Mouse (Mus musculus) midbrain, embryonic 14.5 days (tissue): ENCODE measurements around the gene Sycn. TPM values are rescaled to one million over a fixed set of nuclear protein-coding genes. Genes with fewer than 3 reads are reported as not detected.

Source experiments
- ATAC-seq: fragments of 200-750 bp; cut with Nextera tagmentation; 2 replicates; pipeline ENCODE4 v1.8.0; 2017; ENCODE audit warnings: moderate number of reproducible peaks, moderate library complexity; ENCODE audit not compliant: low FRiP score, low TSS enrichment
- DNase-seq: peaks from one replicate; pipeline ENCODE4 v3.0.0-alpha.2; 2015
- H3K27ac ChIP-seq: fragments of 300-500 bp; sonication (generic); replicated peaks from 2 replicates; pipeline ENCODE4 v1.5.1; 2014; ENCODE audit warnings: mild to moderate bottlenecking, low read depth, low read length, moderate library complexity
- H3K27me3 ChIP-seq: fragments of 300-500 bp; sonication (generic); 2 replicates; pipeline ENCODE4 v1.6.1; 2014; ENCODE audit warnings: low read length, control low read depth, mixed read lengths; ENCODE audit not compliant: control insufficient read depth, insufficient read depth
- H3K36me3 ChIP-seq: fragments of 300-500 bp; sonication (generic); 2 replicates; pipeline ENCODE4 v1.6.1; 2014; ENCODE audit warnings: low read length, control low read depth; ENCODE audit not compliant: control insufficient read depth, insufficient read depth
- H3K4me1 ChIP-seq: fragments of 300-500 bp; sonication (generic); 2 replicates; pipeline ENCODE4 v1.6.1; 2014; ENCODE audit warnings: mild to moderate bottlenecking, antibody characterized with exemption, low read length, control low read depth; ENCODE audit not compliant: control insufficient read depth, insufficient read depth
- H3K4me2 ChIP-seq: fragments of 300-500 bp; sonication (generic); 2 replicates; pipeline ENCODE4 v1.6.1; 2014; ENCODE audit warnings: mild to moderate bottlenecking, low read length, moderate library complexity
- H3K4me3 ChIP-seq: fragments of 300-500 bp; sonication (generic); replicated peaks from 2 replicates; pipeline ENCODE4 v1.5.1; 2014; ENCODE audit warnings: low read depth, low read length
- H3K9ac ChIP-seq: fragments of 300-500 bp; sonication (generic); replicated peaks from 2 replicates; pipeline ENCODE4 v1.6.1; 2014; ENCODE audit warnings: mild to moderate bottlenecking, low read length, moderate library complexity
- H3K9me3 ChIP-seq: fragments of 300-500 bp; sonication (generic); 2 replicates; pipeline ENCODE4 v1.6.1; 2016; ENCODE audit warnings: low read length, control low read depth, mixed read lengths; ENCODE audit not compliant: control insufficient read depth
- WGBS: fragments of 180-500 bp; shearing (Covaris S2); extraction: QIAGEN DNeasy Blood & Tissue Kit; methylation state at CpG from one replicate; pipeline ENCODE4 v1.1.7; 2014; 5-methylcytosine and 5-hydroxymethylcytosine counted together
- polyA plus RNA-seq: library from polyadenylated mRNA; unstranded; fragments of >200 nt; fragmentation: Nextera tagmentation; extraction: Ambion mirVana; gene quantifications from 2 replicates; pipeline ENCODE4 v1.2.1, GENCODE M21; 2014

Sycn gene
- polyA plus RNA-seq, 1 experiment from 2014 or later: not detected

DNA sequence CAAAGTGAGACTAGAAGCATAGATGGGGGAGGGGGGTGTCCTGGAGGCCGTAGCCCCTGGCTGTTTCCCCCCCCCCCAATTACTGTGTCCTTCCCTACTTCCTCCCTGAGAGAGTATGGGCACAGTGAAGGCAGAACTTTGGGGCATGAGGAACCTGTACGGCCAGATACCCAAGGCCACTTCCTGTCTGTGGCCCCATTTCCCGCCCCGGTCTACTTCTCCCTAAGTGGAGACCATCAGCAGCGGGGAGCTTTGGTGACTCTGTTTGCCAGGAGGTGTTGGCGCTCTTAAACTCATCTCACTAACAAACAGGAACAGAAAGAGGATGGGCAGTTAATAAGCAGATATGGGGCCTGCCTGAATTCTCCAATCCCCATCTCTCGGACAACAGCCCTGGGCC, 6.9 kb downstream of the Sycn start:
- no peaks in the 10 kb centered on the region for H3K36me3 ChIP-seq
- no peak for ATAC-seq
- no peaks in the 10 kb centered on the region for H3K9me3 ChIP-seq
- no peak overlapping the region for H3K27ac ChIP-seq
- H3K4me1 ChIP-seq: peaks cover 2% of the 10 kb centered on the region; the same call in 1 of the 2 replicates
- H3K4me2 ChIP-seq: no peak overlapping the region
- no peak overlapping the region for H3K9ac ChIP-seq
- no peak for DNase-seq
- peaks cover 34% of the 10 kb centered on the region; the same call in 1 of the 2 replicates for H3K27me3 ChIP-seq
- H3K4me3 ChIP-seq: no peak overlapping the region
- WGBS: 72% methylated on average over 7 of the region's 7 CpGs

DNA sequence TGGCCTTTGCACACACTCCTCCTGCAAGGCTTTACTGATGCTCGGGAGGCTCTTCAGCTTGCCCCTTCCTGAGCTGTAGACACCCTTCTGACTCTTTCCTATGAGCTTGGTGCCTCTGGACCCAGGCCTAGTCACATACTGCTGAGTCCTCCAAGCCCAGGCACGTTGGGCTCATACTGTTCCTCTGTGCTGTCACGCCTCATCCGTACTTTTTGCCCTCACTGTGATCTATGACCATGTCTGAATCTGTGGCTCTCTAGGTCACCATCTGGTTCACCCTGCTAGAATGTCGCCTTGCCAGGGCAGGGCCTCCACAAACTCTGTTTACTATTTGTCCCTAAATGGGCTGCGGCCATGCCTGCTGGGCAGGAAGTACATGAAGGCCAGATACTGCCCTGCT, 12.4 kb downstream of the Sycn start:
- Histone ChIP-seq H3K9me3 (no peaks in the 10 kb centered on the region), H3K27ac (no peak overlapping the region), H3K9ac (no peak overlapping the region), H3K36me3 (no peaks in the 10 kb centered on the region), H3K27me3 (no peaks in the 10 kb centered on the region), H3K4me3 (no peak overlapping the region), H3K4me1 (peaks cover 4% of the 10 kb centered on the region; the same call in 1 of the 2 replicates), H3K4me2 (no peak overlapping the region)
- 87% methylated on average over 6 of the region's 6 CpGs for WGBS
- no peak for DNase-seq
- ATAC-seq: no peak

DNA sequence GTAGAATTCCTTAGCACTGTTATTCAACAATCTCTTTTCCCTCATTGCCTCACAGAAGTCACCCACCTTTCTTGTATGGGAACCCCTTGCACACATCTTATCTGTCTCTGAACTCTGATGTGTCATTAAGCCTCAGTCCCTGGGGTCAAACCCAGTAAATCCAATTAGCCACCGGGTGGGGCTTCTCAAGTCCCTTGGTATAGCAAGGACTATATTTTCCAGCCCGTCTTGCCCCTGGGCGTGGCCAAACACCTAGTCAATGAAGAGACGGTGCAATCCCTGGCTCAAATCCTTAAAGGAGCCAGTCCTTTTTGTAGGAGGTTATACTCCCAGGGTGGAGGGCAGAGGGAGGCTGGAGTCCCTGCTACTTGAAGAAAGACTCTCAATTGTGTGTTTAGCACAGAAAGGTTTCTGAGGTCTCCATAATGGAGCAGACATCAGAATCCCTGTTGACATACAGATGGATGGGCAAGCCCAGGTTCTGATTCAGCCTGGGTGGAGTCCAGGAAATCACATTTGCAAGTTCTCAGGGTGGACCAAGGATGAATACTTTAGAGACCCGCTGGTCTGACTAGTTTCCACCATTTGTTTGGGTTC, 15.4 kb downstream of the Sycn start:
- no peak overlapping the region for H3K4me2 ChIP-seq
- peaks cover 17% of the 10 kb centered on the region for H3K36me3 ChIP-seq
- 17% methylated on average over 5 of the region's 5 CpGs for WGBS
- no peaks in the 10 kb centered on the region for H3K27me3 ChIP-seq
- DNase-seq (no peak), ATAC-seq (no peak)
- no peak overlapping the region for H3K27ac ChIP-seq
- peaks cover 4% of the 10 kb centered on the region; the same call in 1 of the 2 replicates for H3K4me1 ChIP-seq
- no peak overlapping the region for H3K4me3 ChIP-seq
- H3K9me3 ChIP-seq: no peaks in the 10 kb centered on the region
- no peak overlapping the region for H3K9ac ChIP-seq

- DNase-seq: no peak
- Histone ChIP-seq H3K4me2 (no peak overlapping the region), H3K4me1 (peaks cover 4% of the 10 kb centered on the region; the same call in 1 of the 2 replicates), H3K27me3 (no peaks in the 10 kb centered on the region), H3K9me3 (no peaks in the 10 kb centered on the region), H3K36me3 (peaks cover 22% of the 10 kb centered on the region), H3K4me3 (no peak overlapping the region), H3K9ac (no peak overlapping the region), H3K27ac (no peak overlapping the region)
- ATAC-seq: no peak
- WGBS: 83% methylated on average over 5 of the region's 5 CpGs
These were observed 16.4 kb downstream of the Sycn start for GRCm38 (mm10) chr7:28557069-28557468.

- ATAC-seq (no peak), DNase-seq (no peak)
- peaks cover 28% of the 10 kb centered on the region for H3K36me3 ChIP-seq
- no peaks in the 10 kb centered on the region for H3K9me3 ChIP-seq
- 85% methylated on average over 6 of the region's 6 CpGs for WGBS
- no peak overlapping the region for H3K9ac ChIP-seq
- no peaks in the 10 kb centered on the region for H3K27me3 ChIP-seq
- H3K27ac ChIP-seq: no peak overlapping the region
- H3K4me3 ChIP-seq: no peak overlapping the region
- peaks cover 4% of the 10 kb centered on the region; the same call in 1 of the 2 replicates for H3K4me1 ChIP-seq
- H3K4me2 ChIP-seq: no peak overlapping the region
These were observed 17.0 kb downstream of the Sycn start for GRCm38 (mm10) chr7:28557708-28558107.

DNA sequence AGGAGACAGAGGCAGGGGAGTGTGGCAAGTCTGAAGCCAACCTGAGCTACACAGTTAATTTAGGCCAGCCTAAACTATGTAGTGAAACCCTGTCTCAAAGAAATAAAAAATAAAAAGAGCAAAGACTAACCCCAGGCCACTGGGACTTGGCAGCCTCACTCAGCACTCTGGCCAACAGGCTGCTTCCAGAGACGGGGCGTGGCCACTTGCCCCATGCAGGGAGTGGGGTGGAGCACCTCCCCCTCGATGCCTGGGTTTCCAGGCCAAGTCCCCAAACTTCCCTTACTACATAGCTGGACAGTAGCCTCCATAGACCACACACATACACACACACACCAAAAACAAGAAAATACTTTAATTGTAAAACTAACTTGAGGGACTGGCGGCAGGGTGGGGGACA, 17.8 kb downstream of the Sycn start:
- no peak overlapping the region for H3K9ac ChIP-seq
- no peak overlapping the region for H3K4me3 ChIP-seq
- H3K36me3 ChIP-seq: peaks cover 34% of the 10 kb centered on the region
- H3K27ac ChIP-seq: no peak overlapping the region
- no peak overlapping the region for H3K4me2 ChIP-seq
- H3K4me1 ChIP-seq: peaks cover 4% of the 10 kb centered on the region; the same call in 1 of the 2 replicates
- DNase-seq (no peak), ATAC-seq (no peak)
- no peaks in the 10 kb centered on the region for H3K9me3 ChIP-seq
- WGBS: 86% methylated on average over 4 of the region's 4 CpGs
- H3K27me3 ChIP-seq: no peaks in the 10 kb centered on the region

GRCm38 (mm10) chr7:28560856-28561255, 20.2 kb downstream of the Sycn start:
- 93% methylated on average over 10 of the region's 10 CpGs for WGBS
- no peak for ATAC-seq
- Histone ChIP-seq H3K4me2 (no peak overlapping the region), H3K4me1 (peaks cover 4% of the 10 kb centered on the region; the same call in 1 of the 2 replicates), H3K9me3 (no peaks in the 10 kb centered on the region), H3K9ac (no peak overlapping the region), H3K27ac (no peak overlapping the region), H3K36me3 (peaks cover 58% of the 10 kb centered on the region), H3K27me3 (no peaks in the 10 kb centered on the region), H3K4me3 (no peak overlapping the region)
- DNase-seq: no peak

DNA sequence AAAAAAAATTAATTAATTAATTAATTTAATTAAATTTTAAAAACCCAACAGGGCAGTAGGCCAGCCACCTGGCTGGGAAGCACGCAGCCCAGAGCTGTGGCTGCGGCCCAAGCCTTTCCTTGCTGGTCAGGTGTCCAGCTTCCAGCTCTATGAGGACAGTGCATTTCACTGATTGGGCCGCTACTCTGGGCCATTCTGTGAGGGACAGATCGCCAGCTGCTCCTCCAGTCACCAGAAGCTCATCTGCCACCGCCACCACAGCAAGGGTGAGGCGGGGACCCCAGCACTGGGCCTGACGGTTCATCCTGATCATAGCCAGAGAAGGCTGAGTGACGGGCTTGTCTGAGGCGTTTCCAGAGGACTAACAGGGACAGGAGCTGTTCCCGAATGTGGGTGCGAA, 21.3 kb downstream of the Sycn start:
- H3K27me3 ChIP-seq: no peaks in the 10 kb centered on the region
- DNase-seq: no peak
- no peak overlapping the region for H3K9ac ChIP-seq
- H3K4me2 ChIP-seq: no peak overlapping the region
- H3K9me3 ChIP-seq: no peaks in the 10 kb centered on the region
- H3K36me3 ChIP-seq: peaks cover 69% of the 10 kb centered on the region
- WGBS: 88% methylated on average over 11 of the region's 11 CpGs
- H3K4me1 ChIP-seq: no peaks in the 10 kb centered on the region
- H3K27ac ChIP-seq: no peak overlapping the region
- no peak overlapping the region for H3K4me3 ChIP-seq
- no peak for ATAC-seq

DNA sequence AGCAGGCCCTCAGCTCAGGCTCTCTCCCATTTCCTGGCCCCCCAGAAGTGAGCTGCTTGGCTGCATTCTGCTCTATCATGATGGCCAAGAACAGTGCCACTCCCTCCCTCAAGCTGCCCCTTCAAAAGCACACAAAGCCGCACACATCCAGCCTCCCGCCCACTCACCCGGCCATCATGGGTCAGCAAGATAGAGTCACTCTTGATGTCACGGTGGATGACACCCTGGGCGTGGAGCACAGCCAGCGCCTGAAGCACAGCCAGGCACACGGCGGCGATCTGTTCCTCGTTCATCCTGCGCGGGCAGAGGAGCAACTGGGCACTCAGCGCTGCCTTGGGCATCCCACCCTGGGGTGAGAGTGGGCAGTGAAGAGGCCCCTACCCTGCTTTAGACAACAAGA, 21.7 kb downstream of the Sycn start:
- no peak overlapping the region for H3K27ac ChIP-seq
- 92% methylated on average over 13 of the region's 13 CpGs for WGBS
- ATAC-seq: no peak

More for the DNA sequence above, 21.7 kb downstream of the Sycn start:
- Histone ChIP-seq H3K9me3 (no peaks in the 10 kb centered on the region), H3K4me1 (no peaks in the 10 kb centered on the region), H3K27me3 (no peaks in the 10 kb centered on the region), H3K9ac (no peak overlapping the region), H3K4me2 (no peak overlapping the region), H3K4me3 (no peak overlapping the region), H3K36me3 (peaks cover 73% of the 10 kb centered on the region)
- no peak for DNase-seq
